Mouse (Mus musculus) liver, embryonic 13.5 days (tissue): Measurements from ENCODE around the gene Rsph1. TPM values are rescaled to one million over a fixed set of nuclear protein-coding genes. Genes with fewer than 3 reads are reported as not detected.

Experiments
- ATAC-seq: fragments of 200-750 bp; cut with Nextera tagmentation; 2 replicates; pipeline ENCODE4 v1.8.0; 2017; ENCODE audit warnings: low read depth, mild to moderate bottlenecking, moderate number of reproducible peaks, moderate library complexity
- DNase-seq: peaks from one replicate; pipeline ENCODE4 v3.0.0; 2022
- H3K27ac ChIP-seq: fragments of 300-500 bp; sonication (generic); 2 replicates; pipeline ENCODE4 v1.5.1; 2015; ENCODE audit warnings: moderate library complexity, mild to moderate bottlenecking, inconsistent platforms
- H3K27me3 ChIP-seq: fragments of 300-500 bp; sonication (generic); 2 replicates; pipeline ENCODE4 v1.6.1; 2015; ENCODE audit warnings: mild to moderate bottlenecking, inconsistent platforms
- H3K36me3 ChIP-seq: fragments of 300-500 bp; sonication (generic); 2 replicates; pipeline ENCODE4 v1.6.1; 2015; ENCODE audit warnings: mild to moderate bottlenecking, inconsistent platforms
- H3K4me1 ChIP-seq: fragments of 300-500 bp; sonication (generic); replicated peaks from 2 replicates; pipeline ENCODE4 v1.6.1; 2015; ENCODE audit warnings: inconsistent platforms
- H3K4me2 ChIP-seq: fragments of 300-500 bp; sonication (generic); 2 replicates; pipeline ENCODE4 v1.6.1; 2015; ENCODE audit warnings: inconsistent platforms, mild to moderate bottlenecking, moderate library complexity
- H3K4me3 ChIP-seq: fragments of 300-500 bp; sonication (generic); replicated peaks from 2 replicates; pipeline ENCODE4 v1.5.1; 2015; ENCODE audit warnings: mild to moderate bottlenecking, inconsistent platforms
- H3K9ac ChIP-seq: fragments of 300-500 bp; sonication (generic); 2 replicates; pipeline ENCODE4 v1.6.1; 2015; ENCODE audit warnings: mild to moderate bottlenecking, inconsistent platforms
- H3K9me3 ChIP-seq: fragments of 300-500 bp; sonication (generic); replicated peaks from 2 replicates; pipeline ENCODE4 v1.6.1; 2016; ENCODE audit warnings: inconsistent platforms
- whole genome bisulfite sequencing: fragments of 180-500 bp; shearing (Covaris S2); methylation state at CpG from one replicate; pipeline ENCODE4 v1.1.7; 2015; ENCODE audit not compliant: insufficient replicate concordance; 5-methylcytosine and 5-hydroxymethylcytosine counted together
- polyA plus RNA-seq: library from polyadenylated mRNA; unstranded; fragments of >200 nt; fragmentation: Nextera tagmentation; extraction: Ambion mirVana; gene quantifications from 2 replicates; pipeline ENCODE4 v1.2.1, GENCODE M21; 2015

Rsph1 gene
- polyA plus RNA-seq, 1 experiment from 2014 or later = 0.20 TPM

GRCm38 (mm10) chr17:31286492-31286891 is 9.3 kb upstream of the Rsph1 start, which contains the start of gene Slc37a1:
TSS of gene Slc37a1 (plus strand) at chr17:31286792.
- Histone ChIP-seq H3K27me3 (no peaks in the 10 kb centered on the region), H3K9ac (no peak within 1 kb of the TSS), H3K27ac (no peak within 1 kb of the TSS), H3K36me3 (no peaks in the 10 kb centered on the region), H3K4me1 (no peaks in the 10 kb centered on the region), H3K9me3 (no peaks in the 10 kb centered on the region), H3K4me3 (no peak within 1 kb of the TSS), H3K4me2 (no peak within 1 kb of the TSS)
- DNase-seq = no peak
- WGBS = 85% methylated on average over 1 of the region's 1 CpGs
- no peak for ATAC-seq

GRCm38 (mm10) chr17:31285867-31286266 is 8.7 kb upstream of the Rsph1 start:
- DNase-seq (no peak), ATAC-seq (no peak)
- H3K9ac ChIP-seq = no peak overlapping the region
- H3K4me2 ChIP-seq = no peak overlapping the region
- H3K4me3 ChIP-seq = no peak overlapping the region
- no peaks in the 10 kb centered on the region for H3K36me3 ChIP-seq
- no peaks in the 10 kb centered on the region for H3K4me1 ChIP-seq
- 53% methylated on average over 2 of the region's 2 CpGs for WGBS
- no peaks in the 10 kb centered on the region for H3K27me3 ChIP-seq
- H3K9me3 ChIP-seq = no peaks in the 10 kb centered on the region
- no peak overlapping the region for H3K27ac ChIP-seq

DNA sequence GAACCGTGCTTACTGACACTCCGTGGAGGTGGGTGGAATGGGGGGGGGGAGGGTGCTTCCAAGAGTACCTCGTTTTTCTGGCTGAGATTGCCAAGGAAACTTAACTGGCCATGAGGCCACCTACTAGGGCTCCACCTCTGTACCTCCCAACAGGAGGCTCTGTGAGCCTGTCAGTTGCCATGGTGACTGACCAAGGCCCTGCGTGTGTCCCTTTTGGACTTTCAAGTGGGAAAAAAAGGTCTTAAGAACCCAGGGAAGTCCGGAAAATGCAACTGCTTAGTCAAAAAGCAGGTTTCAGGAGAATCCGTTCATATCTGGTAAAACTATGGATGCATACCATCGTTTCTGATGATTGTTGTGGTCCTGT is 5.5 kb upstream of the Rsph1 start:
- Histone ChIP-seq H3K4me3 (no peak overlapping the region), H3K9me3 (no peaks in the 10 kb centered on the region), H3K9ac (no peak overlapping the region), H3K4me2 (no peak overlapping the region), H3K36me3 (no peaks in the 10 kb centered on the region), H3K4me1 (peaks cover 14% of the 10 kb centered on the region; the same call in 1 of the 2 replicates), H3K27me3 (no peaks in the 10 kb centered on the region), H3K27ac (no peak overlapping the region)
- ATAC-seq (no peak), DNase-seq (no peak)
- 41% methylated on average over 7 of the region's 7 CpGs for WGBS

- Histone ChIP-seq H3K36me3 (no peaks in the 10 kb centered on the region), H3K27me3 (no peaks in the 10 kb centered on the region), H3K4me1 (peaks cover 17% of the 10 kb centered on the region), H3K4me3 (no peak overlapping the region), H3K4me2 (no peak overlapping the region), H3K9me3 (no peaks in the 10 kb centered on the region), H3K27ac (no peak overlapping the region), H3K9ac (no peak overlapping the region)
- DNase-seq = no peak
- ATAC-seq = no peak
- 44% methylated on average over 19 of the region's 19 CpGs for WGBS
Measured at GRCm38 (mm10) chr17:31281830-31282686, 4.9 kb upstream of the Rsph1 start.

DNA sequence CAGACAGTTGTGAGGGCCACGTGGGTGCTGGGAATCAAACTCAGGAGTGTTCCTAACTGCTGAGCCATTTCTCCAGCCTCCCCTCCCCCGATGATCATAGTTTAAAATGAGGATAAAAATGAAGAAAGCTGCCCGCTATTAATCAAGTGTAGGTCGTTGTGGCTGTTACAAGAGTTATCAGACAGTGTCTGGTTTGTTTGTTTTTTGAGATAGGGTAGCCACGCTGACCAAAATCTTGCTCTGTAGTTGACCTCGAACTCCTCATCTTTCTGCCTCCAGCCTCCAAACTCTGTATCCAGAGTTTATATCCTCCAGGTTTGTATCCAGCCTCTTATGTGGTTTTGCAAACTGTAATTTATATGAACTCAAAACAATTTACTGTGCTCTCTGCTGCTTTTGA is 3.1 kb upstream of the Rsph1 start:
- H3K9me3 ChIP-seq = no peaks in the 10 kb centered on the region
- WGBS = 17% methylated on average over 6 of the region's 6 CpGs
- ATAC-seq = no peak

GRCm38 (mm10) chr17:31279541-31279940 is 2.4 kb upstream of the Rsph1 start:
- H3K27me3 ChIP-seq = peaks cover 8% of the 10 kb centered on the region; the same call in 1 of the 2 replicates
- no peak overlapping the region for H3K27ac ChIP-seq
- no peak overlapping the region for H3K9ac ChIP-seq
- H3K4me1 ChIP-seq = peaks cover 22% of the 10 kb centered on the region
- ATAC-seq (no peak), DNase-seq (no peak)
- 48% methylated on average over 9 of the region's 9 CpGs for WGBS
- H3K4me2 ChIP-seq = no peak overlapping the region
- no peaks in the 10 kb centered on the region for H3K9me3 ChIP-seq
- H3K36me3 ChIP-seq = no peaks in the 10 kb centered on the region
- no peak overlapping the region for H3K4me3 ChIP-seq

More for the DNA sequence above, 3.1 kb upstream of the Rsph1 start:
- Histone ChIP-seq H3K36me3 (no peaks in the 10 kb centered on the region), H3K4me2 (no peak overlapping the region), H3K4me3 (no peak overlapping the region), H3K27me3 (peaks cover 8% of the 10 kb centered on the region; the same call in 1 of the 2 replicates), H3K9ac (no peak overlapping the region), H3K4me1 (peaks cover 22% of the 10 kb centered on the region), H3K27ac (no peak overlapping the region)
- DNase-seq = no peak

GRCm38 (mm10) chr17:31277931-31278330 is 748 bp upstream of the Rsph1 start:
- H3K4me2 ChIP-seq = no peak overlapping the region
- no peaks in the 10 kb centered on the region for H3K9me3 ChIP-seq
- ATAC-seq (no peak), DNase-seq (no peak)
- no peak overlapping the region for H3K4me3 ChIP-seq
- no peaks in the 10 kb centered on the region for H3K36me3 ChIP-seq
- 58% methylated on average over 4 of the region's 4 CpGs for WGBS
- H3K4me1 ChIP-seq = peaks cover 22% of the 10 kb centered on the region
- H3K27ac ChIP-seq = no peak overlapping the region
- no peak overlapping the region for H3K9ac ChIP-seq
- peaks cover 8% of the 10 kb centered on the region; the same call in 1 of the 2 replicates for H3K27me3 ChIP-seq

DNA sequence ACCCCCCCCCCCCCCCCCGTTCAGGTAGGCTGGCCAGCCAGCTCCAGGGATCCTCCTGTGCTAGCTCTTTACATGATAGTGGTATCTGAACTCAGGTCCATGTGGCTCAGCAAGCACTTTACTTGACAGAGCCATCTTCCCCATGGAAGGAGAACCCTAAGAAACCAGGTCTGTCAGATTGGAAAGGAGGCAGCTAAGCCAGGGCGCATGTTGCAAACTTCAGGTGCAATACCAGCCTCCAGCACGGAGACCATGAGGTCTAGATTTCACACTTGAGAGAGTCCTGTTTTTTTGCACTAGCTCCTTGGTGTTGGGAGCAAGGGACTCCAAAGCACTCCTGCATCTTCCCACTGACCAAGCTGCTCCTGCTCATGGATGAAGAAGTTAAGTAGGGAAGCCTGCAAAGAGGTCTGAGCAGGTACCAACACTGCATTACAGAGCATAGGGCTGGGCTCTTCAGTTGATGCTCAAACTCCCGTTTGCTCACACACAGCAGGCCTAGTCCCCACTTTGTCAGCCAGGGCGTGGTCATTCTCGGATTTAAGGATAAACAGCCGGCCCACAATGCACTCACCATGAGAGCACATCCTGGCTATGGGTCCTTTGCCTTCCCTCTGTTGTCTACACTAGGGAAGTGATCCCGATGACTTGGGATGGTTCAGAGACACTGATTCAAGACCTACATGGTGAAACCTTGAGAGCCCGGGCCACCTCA is 819 bp downstream of the Rsph1 start:
- ATAC-seq (no peak), DNase-seq (no peak)
- Histone ChIP-seq H3K27me3 (peaks cover 8% of the 10 kb centered on the region; the same call in 1 of the 2 replicates), H3K4me1 (peaks cover 22% of the 10 kb centered on the region), H3K4me3 (peak overlapping the region; percentile 48), H3K36me3 (no peaks in the 10 kb centered on the region), H3K27ac (no peak overlapping the region), H3K4me2 (peak overlapping the region; percentile 66), H3K9me3 (no peaks in the 10 kb centered on the region), H3K9ac (no peak overlapping the region)
- 34% methylated on average over 9 of the region's 9 CpGs for WGBS

DNA sequence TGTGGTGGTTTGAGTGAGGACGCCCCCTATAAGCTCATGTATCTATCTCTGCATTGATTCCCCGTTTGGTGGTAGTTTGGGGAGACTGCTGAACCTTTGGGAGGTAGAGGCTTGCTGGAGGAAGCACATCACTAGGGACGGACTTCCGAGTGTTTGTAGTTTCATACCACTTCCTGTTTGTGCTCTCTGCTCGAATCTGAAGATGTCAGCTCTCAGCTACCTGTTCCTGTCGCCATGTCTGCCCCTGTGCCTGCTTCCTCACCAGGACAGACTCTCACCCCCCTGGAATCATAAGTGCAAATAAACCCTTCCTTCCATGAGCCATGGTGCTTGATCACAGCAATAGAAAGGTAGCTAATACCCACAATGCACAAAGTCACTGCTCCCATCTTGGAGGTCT is 2.0 kb downstream of the Rsph1 start:
- Histone ChIP-seq H3K27me3 (peaks cover 8% of the 10 kb centered on the region; the same call in 1 of the 2 replicates), H3K36me3 (no peaks in the 10 kb centered on the region), H3K4me2 (no peak overlapping the region), H3K9ac (no peak overlapping the region), H3K4me1 (peaks cover 19% of the 10 kb centered on the region), H3K4me3 (no peak overlapping the region), H3K9me3 (no peaks in the 10 kb centered on the region), H3K27ac (no peak overlapping the region)
- 36% methylated on average over 6 of the region's 6 CpGs for WGBS
- no peak for ATAC-seq
- DNase-seq = no peak

DNA sequence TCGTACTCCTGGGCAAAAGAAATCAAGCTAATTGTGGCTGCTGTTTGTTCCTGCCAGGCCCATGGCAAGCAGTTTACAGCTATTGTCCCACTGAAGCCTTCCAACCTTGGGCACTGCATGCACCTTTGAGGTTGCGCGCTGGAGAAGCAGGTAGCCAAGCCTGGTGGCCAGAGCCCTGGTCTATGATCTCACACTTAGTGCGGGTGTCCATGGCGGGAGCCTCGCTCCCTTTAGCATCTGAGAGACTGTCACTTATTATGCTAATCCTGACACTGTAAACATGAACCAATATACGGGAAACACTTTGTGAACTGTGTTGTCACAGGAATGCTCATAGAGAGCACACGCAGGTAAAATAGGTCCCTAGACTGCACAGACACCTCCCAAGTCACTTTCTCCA is 3.6 kb downstream of the Rsph1 start:
- 72% methylated on average over 8 of the region's 8 CpGs for WGBS
- ATAC-seq = no peak

GRCm38 (mm10) chr17:31272416-31273165 is 4.6 kb downstream of the Rsph1 start:
- no peak overlapping the region for H3K4me3 ChIP-seq
- no peak overlapping the region for H3K4me2 ChIP-seq
- H3K27me3 ChIP-seq = peaks cover 8% of the 10 kb centered on the region; the same call in 1 of the 2 replicates
- peaks cover 12% of the 10 kb centered on the region for H3K4me1 ChIP-seq
- no peak overlapping the region for H3K27ac ChIP-seq
- ATAC-seq (no peak), DNase-seq (no peak)
- no peaks in the 10 kb centered on the region for H3K9me3 ChIP-seq
- H3K36me3 ChIP-seq = no peaks in the 10 kb centered on the region
- WGBS = 73% methylated on average over 9 of the region's 9 CpGs
- H3K9ac ChIP-seq = no peak overlapping the region

More for the DNA sequence above, 3.6 kb downstream of the Rsph1 start:
- Histone ChIP-seq H3K9me3 (no peaks in the 10 kb centered on the region), H3K4me3 (no peak overlapping the region), H3K4me2 (no peak overlapping the region), H3K9ac (no peak overlapping the region), H3K4me1 (peaks cover 12% of the 10 kb centered on the region), H3K36me3 (no peaks in the 10 kb centered on the region), H3K27ac (no peak overlapping the region), H3K27me3 (peaks cover 8% of the 10 kb centered on the region; the same call in 1 of the 2 replicates)
- DNase-seq = no peak
